Comparison of ENCODE assay signal across 8 mouse cellular contexts in genomic region chr9:50884741-50885599, GRCm38 (mm10). TPM values are rescaled to one million over a fixed set of nuclear protein-coding genes. Genes with fewer than 3 reads are reported as not detected.
A peak's percentile ranks its signal among the peaks of the same experiment; 100 is the strongest.
DNase-seq lines count a peak whose midpoint lies in the region; ATAC-seq lines count a peak whose summit lies in the region.

No protein-coding gene starts in this region.

- peak overlapping the region; percentile 72 for H3K27ac ChIP-seq in limb, embryonic 12.5 days

- WGBS in limb, embryonic 12.5 days, result 65% methylated on average over 10 of the region's 10 CpGs

- DNase-seq in cerebellum, adult 9-11 months, result peak; percentile 45
- DNase-seq in adrenal gland, postnatal 14 days, result peak; percentile 72
- DNase-seq in gastrocnemius, postnatal 36 days, result peak; percentile 64 to 68
- DNase-seq in kidney, adult 8-10 months, result peak; percentile 86 to 91
- peak; percentile 90 for DNase-seq in skeletal muscle tissue, adult 2 months (ENCODE audit: low read depth, low spot score)
- DNase-seq in thymus, adult 18-20 months, result no peak

- intact Hi-C loops in gastrocnemius, postnatal 36 days (cut with DNase I), result no loop called here

- H3K4me2 ChIP-seq in limb, embryonic 12.5 days, result no peak overlapping the region

- H3K36me3 ChIP-seq in limb, embryonic 12.5 days, result peaks cover 40% of the 10 kb centered on the region

- no peak for ATAC-seq in cerebellum, adult (ENCODE audit: insufficient number of reproducible peaks, low FRiP score, low TSS enrichment)
- no peak for ATAC-seq in limb, embryonic 12.5 days (ENCODE audit: insufficient number of reproducible peaks, insufficient read depth, low FRiP score, low TSS enrichment, low read depth)

- H3K4me3 ChIP-seq in limb, embryonic 12.5 days (replicated peaks), result no peak overlapping the region

- H3K9me3 ChIP-seq in limb, embryonic 12.5 days, result no peaks in the 10 kb centered on the region

- peaks cover 29% of the 10 kb centered on the region for H3K4me1 ChIP-seq in limb, embryonic 12.5 days (replicated peaks)

- H3K27me3 ChIP-seq in limb, embryonic 12.5 days, result no peaks in the 10 kb centered on the region

- no peak overlapping the region for H3K9ac ChIP-seq in limb, embryonic 12.5 days (replicated peaks)

RNA-seq across cellular contexts. Expression of gene Ppp2r1b, which starts 39.9 kb away (rescaled TPM):
- 32.3 and 34.4 TPM in 2 replicates for total RNA-seq in adrenal gland, postnatal 14 days (2021)
- 1 to 10 TPM; 4.9 to 5.9 TPM for total RNA-seq in gastrocnemius, postnatal 36 days (2021)
- 102 and 106 TPM in 2 replicates for polyA plus RNA-seq in limb, embryonic 12.5 days (2016; fragmentation: Nextera tagmentation; extraction: Ambion mirVana)

Comparison
In these comparisons a context has a peak if more than half of its experiments do, and no peak if none do; other contexts are left out.
1. DNase-seq: peak in cerebellum, adult 9-11 months (single experiment), adrenal gland, postnatal 14 days (single experiment), gastrocnemius, postnatal 36 days (2 of 2), kidney, adult 8-10 months (2 of 2) and skeletal muscle tissue, adult 2 months (single experiment); none in thymus, adult 18-20 months (0 of 2).